Mouse (Mus musculus) effector memory CD4-positive, alpha-beta T cell, adult 5 months (primary cell): ENCODE results near the gene Cpt2. TPM values are rescaled to one million over a fixed set of nuclear protein-coding genes. Genes with fewer than 3 reads are reported as not detected.

Experiments used
- polyA plus RNA-seq: library from polyadenylated mRNA; unstranded; fragments of 100-300 nt; shearing (Covaris generic); gene quantifications from one replicate; pipeline ENCODE4 v1.2.1, GENCODE M21; 2017

Cpt2 gene
- 3.3 TPM for polyA plus RNA-seq

DNA sequence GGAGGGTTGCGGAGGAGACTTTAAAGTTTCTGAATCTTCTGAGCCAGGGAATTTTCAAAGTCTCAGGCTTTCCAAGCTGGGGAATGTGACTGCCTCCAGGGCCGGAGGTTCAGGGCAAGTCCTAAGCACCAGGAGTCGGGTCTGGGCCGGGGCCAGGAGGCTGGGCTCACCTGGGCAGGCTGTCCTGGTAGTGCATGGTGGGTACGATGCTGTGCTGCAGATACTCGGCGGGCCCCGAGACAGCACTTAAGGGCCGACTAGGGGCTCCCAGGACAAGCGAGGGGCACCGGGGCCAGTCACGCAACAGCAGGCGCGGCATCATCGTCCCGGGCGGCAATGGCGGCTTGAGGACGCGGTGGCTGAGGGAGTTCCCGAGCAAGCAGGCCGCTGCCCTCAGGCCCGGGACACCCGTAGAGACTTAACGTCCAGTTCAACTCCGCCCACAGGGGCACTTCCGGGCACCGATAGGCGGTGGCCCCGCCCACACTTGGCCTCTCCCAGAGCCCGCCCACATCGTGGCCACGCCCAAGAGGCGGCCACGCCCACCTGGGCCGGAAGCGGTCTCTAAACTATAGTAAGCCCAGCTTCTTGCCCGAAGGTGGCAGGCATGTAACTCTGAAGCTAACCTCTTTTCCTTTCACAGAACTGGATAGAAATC lies at the start of gene Cpt2:
Cpt2 (minus strand) TSS at position 466 of the 658 bp plus-strand sequence.

DNA sequence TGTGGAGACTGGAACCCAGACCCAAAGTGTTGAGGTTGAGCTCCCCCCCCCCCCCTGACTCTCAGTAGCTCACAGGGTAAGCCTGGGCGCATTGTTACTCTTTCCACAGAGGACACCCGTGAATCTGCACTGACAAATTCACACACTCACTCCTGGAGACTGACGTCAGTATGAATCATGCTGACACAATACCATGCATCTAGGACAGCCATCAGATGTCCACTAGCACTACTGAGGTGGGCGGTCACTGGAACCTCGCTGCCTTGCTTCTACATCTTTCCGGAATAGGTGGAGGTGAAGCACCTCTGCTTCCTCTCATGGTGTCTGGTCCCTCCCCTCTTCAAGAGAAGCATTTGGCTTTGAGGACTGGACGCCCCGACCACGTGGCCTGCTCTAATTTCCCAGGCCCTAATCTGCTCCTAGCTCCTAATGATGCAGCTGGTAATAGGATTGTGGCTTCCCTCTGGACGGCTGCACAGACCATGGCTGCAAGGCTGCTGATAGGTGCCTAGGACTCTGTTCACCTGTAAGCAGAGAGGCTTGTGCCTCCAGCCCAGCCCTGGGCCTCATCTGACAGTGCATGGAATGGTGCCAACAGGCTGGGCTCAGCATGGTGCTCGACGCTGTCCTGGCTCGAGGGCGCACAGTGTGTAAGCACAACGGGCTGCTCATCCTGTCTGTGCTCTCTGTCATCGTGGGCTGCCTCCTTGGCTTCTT lies 44.7 kb upstream of the Cpt2 start, which contains the start of gene Slc1a7:
Slc1a7 (plus strand) TSS at position 367 of the 717 bp plus-strand sequence.

GRCm38 (mm10) chr4:107889731-107890432 lies 33.5 kb downstream of the Cpt2 start, which contains the start of gene 0610037L13Rik:
TSS of gene 0610037L13Rik (plus strand) at chr4:107889813.

DNA sequence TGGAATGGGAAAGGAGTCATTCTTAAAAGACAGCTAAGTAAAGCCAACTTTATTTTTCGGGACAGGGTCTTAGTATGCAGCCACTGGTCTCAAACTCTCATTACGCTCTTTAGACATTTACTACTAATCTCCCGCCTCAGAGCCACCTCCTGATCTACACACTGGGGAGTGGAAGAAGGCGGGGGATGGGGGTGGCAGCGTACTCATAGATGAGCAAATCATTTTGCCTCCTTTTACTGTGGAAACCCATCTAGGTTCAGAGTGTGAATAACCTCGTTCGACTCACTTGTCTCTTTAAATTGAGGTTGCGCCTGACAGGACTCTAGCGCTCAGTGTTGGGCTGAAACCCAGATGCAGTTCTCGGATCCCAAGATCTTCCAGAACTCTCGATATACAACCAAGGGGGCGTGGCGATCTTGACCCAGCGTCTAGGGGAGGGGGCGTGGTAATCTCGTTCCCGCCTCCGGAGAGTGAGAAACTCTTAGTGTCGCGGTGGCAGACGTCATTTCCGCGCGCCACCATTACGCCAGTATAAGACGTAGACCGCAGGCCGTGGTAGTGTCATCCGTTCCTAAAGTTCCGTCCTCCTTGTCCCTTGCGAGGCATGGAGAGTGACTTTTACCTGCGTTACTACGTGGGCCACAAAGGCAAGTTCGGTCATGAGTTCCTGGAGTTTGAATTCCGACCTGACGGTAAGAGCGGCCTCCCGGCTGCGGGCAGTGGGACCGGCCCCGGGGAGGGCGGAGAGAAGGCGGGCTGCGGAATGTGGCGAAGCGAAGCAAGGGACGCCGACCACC lies 44.0 kb downstream of the Cpt2 start, which contains the start of gene Magoh:
Magoh (plus strand) TSS at position 502 of the 797 bp plus-strand sequence.

Other genes with a start within 250 kb of the Cpt2 start
- gene Dmrtb1, start 239.4 kb downstream of the Cpt2 start, polyA plus RNA-seq: not detected
- 7.4 TPM for gene Lrp8, start 121.3 kb downstream of the Cpt2 start, polyA plus RNA-seq
- gene Magoh, start 43.9 kb downstream of the Cpt2 start, polyA plus RNA-seq: 188 TPM
- 52.7 TPM for gene 0610037L13Rik, start 33.8 kb downstream of the Cpt2 start, polyA plus RNA-seq
- gene Slc1a7, start 44.7 kb upstream of the Cpt2 start, polyA plus RNA-seq: not detected
- gene Podn, start 172.8 kb upstream of the Cpt2 start, polyA plus RNA-seq: not detected
- 223 TPM for gene Scp2, start 221.4 kb upstream of the Cpt2 start, polyA plus RNA-seq
- 2.1 TPM for gene Echdc2, start 241.8 kb upstream of the Cpt2 start, polyA plus RNA-seq